Mouse (Mus musculus) kidney, embryonic 15.5 days (tissue): ENCODE results near the gene Atg7. TPM values are rescaled to one million over a fixed set of nuclear protein-coding genes. Genes with fewer than 3 reads are reported as not detected.

Experiments used
- ATAC-seq: fragments of 200-750 bp; cut with Nextera tagmentation; replicated peaks from 2 replicates; pipeline ENCODE4 v1.8.0; 2017; ENCODE audit warnings: moderate TSS enrichment; ENCODE audit not compliant: low FRiP score
- H3K27ac ChIP-seq: fragments of 300-500 bp; sonication (generic); 2 replicates; pipeline ENCODE4 v1.5.1; 2015; ENCODE audit warnings: mild to moderate bottlenecking, inconsistent platforms
- H3K27me3 ChIP-seq: fragments of 300-500 bp; sonication (generic); 2 replicates; pipeline ENCODE4 v1.6.1; 2015; ENCODE audit warnings: inconsistent platforms
- H3K36me3 ChIP-seq: fragments of 300-500 bp; sonication (generic); 2 replicates; pipeline ENCODE4 v1.6.1; 2015; ENCODE audit warnings: inconsistent platforms
- H3K4me1 ChIP-seq: fragments of 300-500 bp; sonication (generic); 2 replicates; pipeline ENCODE4 v1.6.1; 2015; ENCODE audit warnings: inconsistent platforms
- H3K4me2 ChIP-seq: fragments of 300-500 bp; sonication (generic); 2 replicates; pipeline ENCODE4 v1.6.1; 2015; ENCODE audit warnings: moderate library complexity, mild to moderate bottlenecking, inconsistent platforms
- H3K4me3 ChIP-seq: fragments of 300-500 bp; sonication (generic); replicated peaks from 2 replicates; pipeline ENCODE4 v1.5.1; 2015; ENCODE audit warnings: mild to moderate bottlenecking, inconsistent platforms
- H3K9ac ChIP-seq: fragments of 300-500 bp; sonication (generic); 2 replicates; pipeline ENCODE4 v1.6.1; 2015; ENCODE audit warnings: mild to moderate bottlenecking, inconsistent platforms
- H3K9me3 ChIP-seq: fragments of 300-500 bp; sonication (generic); replicated peaks from 2 replicates; pipeline ENCODE4 v1.6.1; 2016; ENCODE audit warnings: inconsistent platforms
- WGBS: fragments of 180-500 bp; shearing (Covaris S2); methylation state at CpG from one replicate; pipeline ENCODE4 v1.1.7; 2015; ENCODE audit warnings: mixed read lengths; 5-methylcytosine and 5-hydroxymethylcytosine counted together
- polyA plus RNA-seq: library from polyadenylated mRNA; unstranded; fragments of >200 nt; fragmentation: Nextera tagmentation; extraction: Ambion mirVana; gene quantifications from 2 replicates; pipeline ENCODE4 v1.2.1, GENCODE M21; 2015

Gene Atg7
- polyA plus RNA-seq, 1 experiment from 2014 or later, result 23.4 TPM

- no peak for ATAC-seq
- Histone ChIP-seq H3K27ac (no peak overlapping the region), H3K9ac (no peak overlapping the region), H3K4me2 (no peak overlapping the region), H3K36me3 (no peaks in the 10 kb centered on the region), H3K27me3 (no peaks in the 10 kb centered on the region), H3K4me1 (no peaks in the 10 kb centered on the region), H3K4me3 (no peak overlapping the region), H3K9me3 (no peaks in the 10 kb centered on the region)
- 81% methylated on average over 4 of the region's 4 CpGs for WGBS
Measured at GRCm38 (mm10) chr6:114771502-114771901, 128.6 kb downstream of the Atg7 start.

- H3K4me2 ChIP-seq, result no peak overlapping the region
- no peak overlapping the region for H3K27ac ChIP-seq
- no peak for ATAC-seq
- whole genome bisulfite sequencing, result 88% methylated on average over 5 of the region's 5 CpGs
- H3K27me3 ChIP-seq, result no peaks in the 10 kb centered on the region
- peaks cover 19% of the 10 kb centered on the region for H3K4me1 ChIP-seq
- no peaks in the 10 kb centered on the region for H3K36me3 ChIP-seq
- no peak overlapping the region for H3K9ac ChIP-seq
- H3K4me3 ChIP-seq, result no peak overlapping the region
- H3K9me3 ChIP-seq, result no peaks in the 10 kb centered on the region
Measured at GRCm38 (mm10) chr6:114775210-114775609, 132.3 kb downstream of the Atg7 start.

GRCm38 (mm10) chr6:114777872-114778271, 135.0 kb downstream of the Atg7 start:
- no peak overlapping the region for H3K27ac ChIP-seq
- H3K4me1 ChIP-seq, result peaks cover 43% of the 10 kb centered on the region
- H3K4me3 ChIP-seq, result no peak overlapping the region
- H3K27me3 ChIP-seq, result no peaks in the 10 kb centered on the region
- H3K36me3 ChIP-seq, result no peaks in the 10 kb centered on the region
- no peaks in the 10 kb centered on the region for H3K9me3 ChIP-seq
- ATAC-seq, result 0 out of 2 replicates have a peak, but pooled peaks have one; percentile 52
- WGBS, result 19% methylated on average over 4 of the region's 4 CpGs
- no peak overlapping the region for H3K4me2 ChIP-seq
- no peak overlapping the region for H3K9ac ChIP-seq

GRCm38 (mm10) chr6:114778650-114779049, 135.8 kb downstream of the Atg7 start:
- ATAC-seq, result no peak
- Histone ChIP-seq H3K9me3 (no peaks in the 10 kb centered on the region), H3K9ac (no peak overlapping the region)

GRCm38 (mm10) chr6:114780583-114780982, 137.7 kb downstream of the Atg7 start:
- no peak overlapping the region for H3K27ac ChIP-seq
- ATAC-seq, result no peak
- H3K27me3 ChIP-seq, result no peaks in the 10 kb centered on the region
- no peaks in the 10 kb centered on the region for H3K36me3 ChIP-seq
- WGBS, result 51% methylated on average over 2 of the region's 2 CpGs
- H3K9me3 ChIP-seq, result no peaks in the 10 kb centered on the region
- peaks cover 48% of the 10 kb centered on the region for H3K4me1 ChIP-seq
- no peak overlapping the region for H3K4me2 ChIP-seq
- H3K4me3 ChIP-seq, result no peak overlapping the region
- H3K9ac ChIP-seq, result no peak overlapping the region

More at GRCm38 (mm10) chr6:114778650-114779049, 135.8 kb downstream of the Atg7 start:
- Histone ChIP-seq H3K27me3 (no peaks in the 10 kb centered on the region), H3K36me3 (no peaks in the 10 kb centered on the region), H3K27ac (no peak overlapping the region; the same call in 1 of the 2 replicates), H3K4me2 (no peak overlapping the region), H3K4me1 (peaks cover 48% of the 10 kb centered on the region), H3K4me3 (no peak overlapping the region)
- 28% methylated on average over 8 of the region's 8 CpGs for WGBS

- H3K4me3 ChIP-seq, result no peak overlapping the region
Measured at GRCm38 (mm10) chr6:114781415-114782240, 138.7 kb downstream of the Atg7 start.

GRCm38 (mm10) chr6:114782486-114782885, 139.6 kb downstream of the Atg7 start:
- Histone ChIP-seq H3K9me3 (no peaks in the 10 kb centered on the region), H3K36me3 (no peaks in the 10 kb centered on the region), H3K27me3 (no peaks in the 10 kb centered on the region), H3K9ac (no peak overlapping the region), H3K4me2 (no peak overlapping the region), H3K27ac (peak overlapping the region; percentile 61), H3K4me1 (peaks cover 44% of the 10 kb centered on the region), H3K4me3 (no peak overlapping the region)
- 50% methylated on average over 7 of the region's 7 CpGs for WGBS
- no peak for ATAC-seq

More at GRCm38 (mm10) chr6:114781415-114782240, 138.7 kb downstream of the Atg7 start:
- Histone ChIP-seq H3K9ac (no peak overlapping the region), H3K4me2 (no peak overlapping the region), H3K27ac (peak overlapping the region; percentile 63), H3K36me3 (no peaks in the 10 kb centered on the region), H3K27me3 (no peaks in the 10 kb centered on the region), H3K4me1 (peaks cover 48% of the 10 kb centered on the region), H3K9me3 (no peaks in the 10 kb centered on the region)
- 35% methylated on average over 11 of the region's 11 CpGs for WGBS
- ATAC-seq, result peak; percentile 44; the same call in 1 of the 2 replicates

GRCm38 (mm10) chr6:114786461-114786860, 143.6 kb downstream of the Atg7 start:
- no peak for ATAC-seq
- Histone ChIP-seq H3K36me3 (no peaks in the 10 kb centered on the region), H3K9ac (no peak overlapping the region), H3K27ac (no peak overlapping the region), H3K4me3 (no peak overlapping the region), H3K9me3 (no peaks in the 10 kb centered on the region), H3K27me3 (no peaks in the 10 kb centered on the region), H3K4me1 (peaks cover 18% of the 10 kb centered on the region), H3K4me2 (no peak overlapping the region)
- WGBS, result 57% methylated on average over 3 of the region's 3 CpGs

GRCm38 (mm10) chr6:114787606-114788005, 144.7 kb downstream of the Atg7 start:
- Histone ChIP-seq H3K36me3 (no peaks in the 10 kb centered on the region), H3K4me2 (no peak overlapping the region), H3K27me3 (no peaks in the 10 kb centered on the region), H3K4me3 (no peak overlapping the region), H3K9ac (no peak overlapping the region), H3K4me1 (peaks cover 11% of the 10 kb centered on the region), H3K9me3 (no peaks in the 10 kb centered on the region), H3K27ac (no peak overlapping the region)
- WGBS, result 80% methylated on average over 3 of the region's 3 CpGs
- no peak for ATAC-seq

GRCm38 (mm10) chr6:114788663-114789062, 145.8 kb downstream of the Atg7 start:
- no peaks in the 10 kb centered on the region for H3K36me3 ChIP-seq
- peaks cover 3% of the 10 kb centered on the region; the same call in 1 of the 2 replicates for H3K4me1 ChIP-seq
- ATAC-seq, result no peak
- H3K9me3 ChIP-seq, result no peaks in the 10 kb centered on the region
- H3K27me3 ChIP-seq, result no peaks in the 10 kb centered on the region
- H3K4me2 ChIP-seq, result no peak overlapping the region
- no peak overlapping the region for H3K27ac ChIP-seq
- H3K4me3 ChIP-seq, result no peak overlapping the region
- 66% methylated on average over 4 of the region's 4 CpGs for WGBS
- H3K9ac ChIP-seq, result no peak overlapping the region

GRCm38 (mm10) chr6:114790084-114790483, 147.2 kb downstream of the Atg7 start:
- Histone ChIP-seq H3K36me3 (no peaks in the 10 kb centered on the region), H3K4me1 (peaks cover 3% of the 10 kb centered on the region; the same call in 1 of the 2 replicates), H3K4me2 (no peak overlapping the region), H3K9me3 (no peaks in the 10 kb centered on the region), H3K9ac (no peak overlapping the region), H3K27ac (no peak overlapping the region), H3K27me3 (no peaks in the 10 kb centered on the region), H3K4me3 (no peak overlapping the region)
- no peak for ATAC-seq
- 89% methylated on average over 2 of the region's 2 CpGs for WGBS

- no peaks in the 10 kb centered on the region for H3K9me3 ChIP-seq
- H3K27ac ChIP-seq, result no peak overlapping the region
- no peak overlapping the region for H3K4me3 ChIP-seq
- H3K36me3 ChIP-seq, result no peaks in the 10 kb centered on the region
- H3K27me3 ChIP-seq, result no peaks in the 10 kb centered on the region
- no peak overlapping the region for H3K4me2 ChIP-seq
- peaks cover 3% of the 10 kb centered on the region; the same call in 1 of the 2 replicates for H3K4me1 ChIP-seq
- WGBS, result 72% methylated on average over 7 of the region's 7 CpGs
- ATAC-seq, result no peak
- H3K9ac ChIP-seq, result no peak overlapping the region
Measured at GRCm38 (mm10) chr6:114790902-114791301, 148.0 kb downstream of the Atg7 start.
